Mouse (Mus musculus): ENCODE measurements around the gene Havcr1. TPM values are rescaled to one million over a fixed set of nuclear protein-coding genes. Genes with fewer than 3 reads are reported as not detected.

The Havcr1 gene
- polyA plus RNA-seq, 2 experiments, result 1.1 to 1.4 TPM

- no peaks in the 10 kb centered on the region for H3K27me3 ChIP-seq (ENCODE audit: control insufficient read depth, insufficient read depth, low read length)
- H3K4me3 ChIP-seq (replicated peaks; ENCODE audit: low read length), result no peak overlapping the region
- DNase-seq (ENCODE audit: low spot score), result no peak
- WGBS, result 79% methylated on average over 3 of the region's 3 CpGs
- no peak overlapping the region for H3K9ac ChIP-seq (ENCODE audit: low read depth, low read length, severe bottlenecking)
- H3K9me3 ChIP-seq (ENCODE audit: control insufficient read depth, low read length), result no peaks in the 10 kb centered on the region
- H3K36me3 ChIP-seq (ENCODE audit: control insufficient read depth, insufficient read depth, low read length), result no peaks in the 10 kb centered on the region
- H3K4me1 ChIP-seq (ENCODE audit: control insufficient read depth, insufficient read depth, low read length), result no peaks in the 10 kb centered on the region
- no peak overlapping the region for H3K4me2 ChIP-seq (replicated peaks; ENCODE audit: low read depth, low read length, severe bottlenecking)
- TF ChIP-seq POLR2A (IDR thresholded peaks at IDR 0.05; ENCODE audit: borderline replicate concordance, extremely low read depth, insufficient read depth, insufficient read length), result no peak
- no peak for ATAC-seq (ENCODE audit: low FRiP score, low read depth)
- H3K27ac ChIP-seq (replicated peaks; ENCODE audit: low read depth, low read length), result no peak overlapping the region
These were observed 42.0 kb downstream of the Havcr1 start for GRCm38 (mm10) chr11:46776879-46777278.

GRCm38 (mm10) chr11:46779811-46780210 lies 44.9 kb downstream of the Havcr1 start:
- no peak overlapping the region for H3K4me2 ChIP-seq (replicated peaks; ENCODE audit: low read depth, low read length, severe bottlenecking)
- no peaks in the 10 kb centered on the region for H3K9me3 ChIP-seq (ENCODE audit: control insufficient read depth, low read length)
- no peak for ATAC-seq (ENCODE audit: low FRiP score, low read depth)
- no peak overlapping the region for H3K9ac ChIP-seq (ENCODE audit: low read depth, low read length, severe bottlenecking)
- H3K4me3 ChIP-seq (replicated peaks; ENCODE audit: low read length), result no peak overlapping the region
- H3K4me1 ChIP-seq (ENCODE audit: control insufficient read depth, insufficient read depth, low read length), result no peaks in the 10 kb centered on the region
- no peaks in the 10 kb centered on the region for H3K27me3 ChIP-seq (ENCODE audit: control insufficient read depth, insufficient read depth, low read length)
- no peak for DNase-seq (ENCODE audit: low spot score)
- TF ChIP-seq POLR2A (IDR thresholded peaks at IDR 0.05; ENCODE audit: borderline replicate concordance, extremely low read depth, insufficient read depth, insufficient read length), result no peak
- 84% methylated on average over 2 of the region's 2 CpGs for WGBS
- H3K36me3 ChIP-seq (ENCODE audit: control insufficient read depth, insufficient read depth, low read length), result no peaks in the 10 kb centered on the region
- H3K27ac ChIP-seq (replicated peaks; ENCODE audit: low read depth, low read length), result no peak overlapping the region

GRCm38 (mm10) chr11:46804440-46804839 lies 69.6 kb downstream of the Havcr1 start:
- H3K27ac ChIP-seq (replicated peaks; ENCODE audit: low read depth, low read length), result no peak overlapping the region
- H3K4me3 ChIP-seq (replicated peaks; ENCODE audit: low read length), result no peak overlapping the region
- DNase-seq (ENCODE audit: low spot score) (no peak), ATAC-seq (ENCODE audit: low FRiP score, low read depth) (no peak)
- H3K36me3 ChIP-seq (ENCODE audit: control insufficient read depth, insufficient read depth, low read length), result no peaks in the 10 kb centered on the region
- WGBS, result 82% methylated on average over 2 of the region's 2 CpGs
- no peak overlapping the region for H3K4me2 ChIP-seq (replicated peaks; ENCODE audit: low read depth, low read length, severe bottlenecking)
- TF ChIP-seq POLR2A (IDR thresholded peaks at IDR 0.05; ENCODE audit: borderline replicate concordance, extremely low read depth, insufficient read depth, insufficient read length), result no peak
- no peaks in the 10 kb centered on the region for H3K27me3 ChIP-seq (ENCODE audit: control insufficient read depth, insufficient read depth, low read length)
- no peaks in the 10 kb centered on the region for H3K9me3 ChIP-seq (ENCODE audit: control insufficient read depth, low read length)
- H3K4me1 ChIP-seq (ENCODE audit: control insufficient read depth, insufficient read depth, low read length), result no peaks in the 10 kb centered on the region
- H3K9ac ChIP-seq (ENCODE audit: low read depth, low read length, severe bottlenecking), result no peak overlapping the region

GRCm38 (mm10) chr11:46810511-46810910 lies 75.6 kb downstream of the Havcr1 start, which contains the start of gene Timd4:
Timd4 (plus strand) TSS chr11:46810800.
- H3K4me2 ChIP-seq (replicated peaks; ENCODE audit: low read depth, low read length, severe bottlenecking), result no peak within 1 kb of the TSS
- no peaks in the 10 kb centered on the region for H3K27me3 ChIP-seq (ENCODE audit: control insufficient read depth, insufficient read depth, low read length)
- DNase-seq (ENCODE audit: low spot score) (no peak), ATAC-seq (ENCODE audit: low FRiP score, low read depth) (no peak)
- no peaks in the 10 kb centered on the region for H3K36me3 ChIP-seq (ENCODE audit: control insufficient read depth, insufficient read depth, low read length)
- no peak for TF ChIP-seq POLR2A (IDR thresholded peaks at IDR 0.05; ENCODE audit: borderline replicate concordance, extremely low read depth, insufficient read depth, insufficient read length)
- WGBS, result 85% methylated on average over 5 of the region's 5 CpGs
- H3K4me1 ChIP-seq (ENCODE audit: control insufficient read depth, insufficient read depth, low read length), result no peaks in the 10 kb centered on the region
- H3K4me3 ChIP-seq (replicated peaks; ENCODE audit: low read length), result no peak within 1 kb of the TSS
- H3K27ac ChIP-seq (replicated peaks; ENCODE audit: low read depth, low read length), result no peak within 1 kb of the TSS
- no peaks in the 10 kb centered on the region for H3K9me3 ChIP-seq (ENCODE audit: control insufficient read depth, low read length)
- H3K9ac ChIP-seq (ENCODE audit: low read depth, low read length, severe bottlenecking), result no peak within 1 kb of the TSS

GRCm38 (mm10) chr11:46817692-46818091 lies 82.8 kb downstream of the Havcr1 start:
- no peak for TF ChIP-seq POLR2A (IDR thresholded peaks at IDR 0.05; ENCODE audit: borderline replicate concordance, extremely low read depth, insufficient read depth, insufficient read length)
- Histone ChIP-seq H3K9ac (ENCODE audit: low read depth, low read length, severe bottlenecking) (no peak overlapping the region), H3K36me3 (ENCODE audit: control insufficient read depth, insufficient read depth, low read length) (no peaks in the 10 kb centered on the region), H3K27ac (replicated peaks; ENCODE audit: low read depth, low read length) (no peak overlapping the region), H3K27me3 (ENCODE audit: control insufficient read depth, insufficient read depth, low read length) (no peaks in the 10 kb centered on the region), H3K4me2 (replicated peaks; ENCODE audit: low read depth, low read length, severe bottlenecking) (no peak overlapping the region), H3K4me1 (ENCODE audit: control insufficient read depth, insufficient read depth, low read length) (no peaks in the 10 kb centered on the region), H3K9me3 (ENCODE audit: control insufficient read depth, low read length) (no peaks in the 10 kb centered on the region), H3K4me3 (replicated peaks; ENCODE audit: low read length) (no peak overlapping the region)
- WGBS, result 88% methylated on average over 5 of the region's 5 CpGs
- ATAC-seq (ENCODE audit: low FRiP score, low read depth) (no peak), DNase-seq (ENCODE audit: low spot score) (no peak)

GRCm38 (mm10) chr11:46819930-46820329 lies 85.0 kb downstream of the Havcr1 start:
- no peak overlapping the region for H3K9ac ChIP-seq (ENCODE audit: low read depth, low read length, severe bottlenecking)
- H3K36me3 ChIP-seq (ENCODE audit: control insufficient read depth, insufficient read depth, low read length), result no peaks in the 10 kb centered on the region

More at GRCm38 (mm10) chr11:46819930-46820329, 85.0 kb downstream of the Havcr1 start:
- Histone ChIP-seq H3K4me2 (replicated peaks; ENCODE audit: low read depth, low read length, severe bottlenecking) (no peak overlapping the region), H3K27me3 (ENCODE audit: control insufficient read depth, insufficient read depth, low read length) (no peaks in the 10 kb centered on the region), H3K4me1 (ENCODE audit: control insufficient read depth, insufficient read depth, low read length) (no peaks in the 10 kb centered on the region), H3K27ac (replicated peaks; ENCODE audit: low read depth, low read length) (no peak overlapping the region), H3K4me3 (replicated peaks; ENCODE audit: low read length) (no peak overlapping the region), H3K9me3 (ENCODE audit: control insufficient read depth, low read length) (no peaks in the 10 kb centered on the region)
- TF ChIP-seq POLR2A (IDR thresholded peaks at IDR 0.05; ENCODE audit: borderline replicate concordance, extremely low read depth, insufficient read depth, insufficient read length), result no peak
- no peak for DNase-seq (ENCODE audit: low spot score)
- WGBS, result 52% methylated on average over 4 of the region's 4 CpGs
- no peak for ATAC-seq (ENCODE audit: low FRiP score, low read depth)

Other genes with a start within 250 kb of the Havcr1 start
- gene Gm12169, start 210.9 kb upstream of the Havcr1 start, polyA plus RNA-seq (2012; rRNA removed), result not detected in 2 replicates
- not detected in 2 replicates for gene Gm12169, start 210.9 kb upstream of the Havcr1 start, polyA plus RNA-seq (2014; fragmentation: Nextera tagmentation; extraction: Ambion mirVana)
- gene BC053393, start 163.5 kb upstream of the Havcr1 start, polyA plus RNA-seq (2012; rRNA removed), result 0.05 and 0.06 TPM in 2 replicates
- 0.08 TPM in 1 of 2 replicates, not detected in the other for gene BC053393, start 163.5 kb upstream of the Havcr1 start, polyA plus RNA-seq (2014; fragmentation: Nextera tagmentation; extraction: Ambion mirVana)
- not detected in 2 replicates for gene Dppa1, start 105.8 kb upstream of the Havcr1 start, polyA plus RNA-seq (2012; rRNA removed)
- not detected in 2 replicates for gene Dppa1, start 105.8 kb upstream of the Havcr1 start, polyA plus RNA-seq (2014; fragmentation: Nextera tagmentation; extraction: Ambion mirVana)
- 0.06 and 0.11 TPM in 2 replicates for gene Timd2, start 28.0 kb upstream of the Havcr1 start, polyA plus RNA-seq (2012; rRNA removed)
- not detected in 2 replicates for gene Timd2, start 28.0 kb upstream of the Havcr1 start, polyA plus RNA-seq (2014; fragmentation: Nextera tagmentation; extraction: Ambion mirVana)
- gene Timd4, start 75.7 kb downstream of the Havcr1 start, polyA plus RNA-seq (2012; rRNA removed), result 0.16 and 0.24 TPM in 2 replicates
- 0.25 TPM in 1 of 2 replicates, not detected in the other for gene Timd4, start 75.7 kb downstream of the Havcr1 start, polyA plus RNA-seq (2014; fragmentation: Nextera tagmentation; extraction: Ambion mirVana)